Mouse (Mus musculus): ENCODE data around the gene Trappc5. TPM values are rescaled to one million over a fixed set of nuclear protein-coding genes. Genes with fewer than 3 reads are reported as not detected.

Trappc5 gene
- total RNA-seq, 2 experiments from 2014 or later: 21.7 to 23.8 TPM

Other genes starting within 250 kb of the Trappc5 start
- gene Pex11g, start 208.6 kb upstream of the Trappc5 start, total RNA-seq (2021): 10 to 100 TPM; 11.0 to 13.5 TPM
- under 1 TPM; 0.25 to 0.56 TPM for gene Tex45, start 205.4 kb upstream of the Trappc5 start, total RNA-seq (2021)
- gene Zfp358, start 183.2 kb upstream of the Trappc5 start, total RNA-seq (2021): 10 to 100 TPM; 33.7 to 35.6 TPM
- 10 to 100 TPM; 50.5 to 53.2 TPM for gene Mcoln1, start 175.8 kb upstream of the Trappc5 start, total RNA-seq (2021)
- 10 to 100 TPM; 44.4 to 47.5 TPM for gene Pnpla6, start 160.9 kb upstream of the Trappc5 start, total RNA-seq (2021)
- gene C330021F23Rik, start 108.3 kb upstream of the Trappc5 start, total RNA-seq (2021): under 1 TPM; 0.34 to 0.50 TPM
- gene Camsap3, start 89.0 kb upstream of the Trappc5 start, total RNA-seq (2021): 10 to 100 TPM; 14.2 to 18.5 TPM
- 10 to 100 TPM; 48.2 to 48.8 TPM for gene Xab2, start 55.0 kb upstream of the Trappc5 start, total RNA-seq (2021)
- gene Pet100, start 54.8 kb upstream of the Trappc5 start, total RNA-seq (2021): 10 to 100 TPM; 90.1 to 98.4 TPM
- not detected for gene Pcp2, start 50.8 kb upstream of the Trappc5 start, total RNA-seq (2021)
- 100 to 1,000 TPM; 107 to 136 TPM for gene Stxbp2, start 45.3 kb upstream of the Trappc5 start, total RNA-seq (2021)
- gene Retn, start 20.5 kb upstream of the Trappc5 start, total RNA-seq (2021): 1 to 10 TPM; 1.3 to 1.7 TPM
- 1 to 10 TPM; 1.1 to 1.2 TPM for gene Mcemp1, start 10.5 kb upstream of the Trappc5 start, total RNA-seq (2021)
- gene Fcor, start 3.9 kb upstream of the Trappc5 start, total RNA-seq (2021): 10 to 100 TPM; 14.8 to 14.9 TPM
- gene Fcer2a, start 17.9 kb downstream of the Trappc5 start, total RNA-seq (2021): under 1 TPM in 1 of 2 experiments, not detected in 1; 0.14 TPM
- 1 to 10 TPM in 1 of 2 experiments, not detected in 1; 4.1 TPM for gene Clec4g, start 44.4 kb downstream of the Trappc5 start, total RNA-seq (2021)
- not detected for gene Cd209a, start 72.7 kb downstream of the Trappc5 start, total RNA-seq (2021)
- gene Cd209e, start 178.0 kb downstream of the Trappc5 start, total RNA-seq (2021): not detected
- not detected for gene Cd209d, start 202.3 kb downstream of the Trappc5 start, total RNA-seq (2021)